Mouse (Mus musculus) ES-Bruce4 (cell line): ENCODE measurements at regions not wholly inside any gene's neighbourhood (a gene's known extent, or its start where the extent isn't known, plus 50 kb on each side); places are given as distances from the start of the nearest gene placed in this dataset.

Experiments
- EP300 ChIP-seq: IDR thresholded peaks from 2 replicates; pipeline ENCODE4 v1.6.1; 2011; ENCODE audit warnings: low read depth, low read length; ENCODE audit not compliant: insufficient read depth
- POLR2A ChIP-seq: IDR thresholded peaks from one replicate; pipeline ENCODE4 v1.8.1; 2011; ENCODE audit warnings: low read length; ENCODE audit not compliant: insufficient read depth

- no peak for TF ChIP-seq POLR2A
- no peak for TF ChIP-seq EP300
These were observed 69.9 kb downstream of the Sc5d start for GRCm38 (mm10) chr9:42194176-42194575.
